Mouse (Mus musculus): ENCODE measurements at regions not wholly inside any gene's neighbourhood (a gene's known extent, or its start where the extent isn't known, plus 50 kb on each side); places are given as distances from the start of the nearest gene placed in this dataset.

GRCm38 (mm10) chr4:122781717-122782116 lies 54.3 kb upstream of the Ppt1 start:
- Histone ChIP-seq H3K4me2 (replicated peaks; ENCODE audit: low read depth) (no peak overlapping the region), H3K36me3 (ENCODE audit: control insufficient read depth, insufficient read depth, low read length) (no peaks in the 10 kb centered on the region), H3K9ac (ENCODE audit: low read length) (no peak overlapping the region), H3K27ac (replicated peaks) (no peak overlapping the region), H3K9me3 (ENCODE audit: control insufficient read depth, low read length) (no peaks in the 10 kb centered on the region), H3K4me3 (ENCODE audit: low read depth, low read length) (no peak overlapping the region), H3K27me3 (ENCODE audit: control insufficient read depth, insufficient read depth, low read length) (no peaks in the 10 kb centered on the region), H3K4me1 (replicated peaks; ENCODE audit: control insufficient read depth, insufficient read depth) (no peaks in the 10 kb centered on the region)
- no peak for DNase-seq (ENCODE audit: low spot score)
- WGBS, result 69% methylated on average over 1 of the region's 1 CpGs
- no peak for ATAC-seq (ENCODE audit: low FRiP score, low TSS enrichment)
- TF ChIP-seq CTCF (IDR thresholded peaks at IDR 0.05; ENCODE audit: low read depth), result peak; percentile 57
- TF ChIP-seq EP300 (optimal IDR thresholded peaks at IDR 0.05), result no peak
